Mouse (Mus musculus) CH12.LX (cell line): ENCODE data around the gene Col25a1. TPM values are rescaled to one million over a fixed set of nuclear protein-coding genes. Genes with fewer than 3 reads are reported as not detected.

Experiments used
- DNase-seq: peaks from one replicate; pipeline ENCODE4 v3.0.0-alpha.2; 2013; ENCODE audit errors: extremely low read depth
- H3K27ac ChIP-seq: 2 replicates; pipeline ENCODE4 v1.5.1; 2012; ENCODE audit warnings: low read depth, mild to moderate bottlenecking, control low read depth, moderate library complexity; ENCODE audit not compliant: insufficient read depth
- H3K27me3 ChIP-seq: replicated peaks from 2 replicates; pipeline ENCODE3; 2012; ENCODE audit warnings: inconsistent platforms
- H3K36me3 ChIP-seq, 2 experiments: replicated peaks in 1 of 2; 2 replicates each; pipeline versions ENCODE3 to v1.6.1; 2012; ENCODE audit warnings: inconsistent platforms in 1 of 2, low read length in 1 of 2, mild to moderate bottlenecking in 1 of 2, mixed read lengths in 1 of 2, moderate library complexity in 1 of 2; ENCODE audit not compliant: control insufficient read depth in 1 of 2, insufficient read depth in 1 of 2
- H3K4me1 ChIP-seq, 2 experiments: 2 replicates each; pipeline ENCODE4 v1.6.1; 2012; ENCODE audit warnings: inconsistent platforms in 1 of 2, moderate library complexity in 1 of 2; ENCODE audit not compliant: insufficient read depth in 2 of 2, control insufficient read depth in 1 of 2
- H3K4me2 ChIP-seq: 2 replicates; pipeline ENCODE4 v1.6.1; 2012; ENCODE audit warnings: low read depth, mild to moderate bottlenecking, control low read depth; ENCODE audit not compliant: poor library complexity, insufficient read depth, severe bottlenecking
- H3K4me3 ChIP-seq, 3 experiments: fragments of 150-350 bp in 1 of 3; sonication (generic) in 1 of 3; replicated peaks in 1 of 3; 2 replicates each; pipeline versions ENCODE3 to v1.5.1; 2011 to 2012; ENCODE audit warnings: low read depth in 2 of 3, low read length in 2 of 3, mild to moderate bottlenecking in 2 of 3, moderate library complexity in 2 of 3, control low read depth in 1 of 3, improper control_type of control experiment in 1 of 3, inconsistent platforms in 1 of 3, mixed read lengths in 1 of 3; ENCODE audit not compliant: poor library complexity in 1 of 3
- H3K79me2 ChIP-seq: replicated peaks from 2 replicates; pipeline ENCODE4 v1.6.1; 2012; ENCODE audit warnings: mild to moderate bottlenecking, moderate library complexity; ENCODE audit not compliant: control insufficient read depth, poor library complexity, insufficient read depth, severe bottlenecking; ENCODE audit errors: extremely low read depth
- H3K9ac ChIP-seq: 2 replicates; pipeline ENCODE4 v1.6.1; 2012; ENCODE audit warnings: low read depth, mild to moderate bottlenecking, control low read depth, moderate library complexity; ENCODE audit not compliant: insufficient read depth
- H3K9me3 ChIP-seq: replicated peaks from 2 replicates; pipeline ENCODE3; 2012; ENCODE audit warnings: low read length, inconsistent platforms, mixed read lengths
- BHLHE40 ChIP-seq: IDR thresholded peaks from 2 replicates; pipeline ENCODE4 v1.6.1; 2011; ENCODE audit warnings: mild to moderate bottlenecking, low read depth, low read length, improper control_type of control experiment
- CHD1 ChIP-seq: IDR thresholded peaks from 2 replicates; pipeline ENCODE4 v1.6.1; 2012; ENCODE audit warnings: low read depth, low read length, improper control_type of control experiment, inconsistent platforms
- CHD2 ChIP-seq: IDR thresholded peaks from 2 replicates; pipeline ENCODE4 v1.6.1; 2011; ENCODE audit warnings: low read length, improper control_type of control experiment
- GABPA ChIP-seq: IDR thresholded peaks from 2 replicates; pipeline ENCODE4 v1.6.1; 2012; ENCODE audit warnings: low read depth, low read length, improper control_type of control experiment, inconsistent platforms; ENCODE audit not compliant: insufficient replicate concordance
- MAFK ChIP-seq: IDR thresholded peaks from 2 replicates; pipeline ENCODE4 v1.6.1; 2011; ENCODE audit warnings: low read length, improper control_type of control experiment; ENCODE audit not compliant: insufficient replicate concordance
- MAX ChIP-seq: IDR thresholded peaks from 2 replicates; pipeline ENCODE4 v1.6.1; 2011; ENCODE audit warnings: low read length, improper control_type of control experiment
- MAZ ChIP-seq: IDR thresholded peaks from 2 replicates; pipeline ENCODE4 v1.6.1; 2012; ENCODE audit warnings: low read depth, mild to moderate bottlenecking, inconsistent platforms, low read length, improper control_type of control experiment, moderate library complexity
- MYC ChIP-seq: IDR thresholded peaks from 2 replicates; pipeline ENCODE4 v1.6.1; 2011; ENCODE audit warnings: low read depth, mild to moderate bottlenecking, improper control_type of control experiment, low read length
- NELFE ChIP-seq: IDR thresholded peaks from 2 replicates; pipeline ENCODE4 v1.6.1; 2011; ENCODE audit warnings: low read depth, low read length, improper control_type of control experiment
- NRF1 ChIP-seq: IDR thresholded peaks from 2 replicates; pipeline ENCODE4 v1.6.1; 2014; ENCODE audit warnings: low read depth, mild to moderate bottlenecking, inconsistent platforms, low read length, improper control_type of control experiment, moderate library complexity
- POLR2A ChIP-seq: IDR thresholded peaks from 2 replicates; pipeline ENCODE4 v1.6.1; 2011; ENCODE audit warnings: low read depth, mild to moderate bottlenecking, improper control_type of control experiment, low read length
- RAD21 ChIP-seq: IDR thresholded peaks from 2 replicates; pipeline ENCODE4 v1.6.1; 2011; ENCODE audit warnings: low read depth, mild to moderate bottlenecking, low read length, improper control_type of control experiment, moderate library complexity
- RCOR1 ChIP-seq: conservative IDR thresholded peaks from 2 replicates; pipeline ENCODE4 v1.6.1; 2012; ENCODE audit warnings: low read depth, mild to moderate bottlenecking, inconsistent platforms, low read length, improper control_type of control experiment
- SIN3A ChIP-seq: IDR thresholded peaks from 2 replicates; pipeline ENCODE4 v1.6.1; 2012; ENCODE audit warnings: low read length, improper control_type of control experiment, inconsistent platforms
- UBTF ChIP-seq: IDR thresholded peaks from 2 replicates; pipeline ENCODE4 v1.6.1; 2012; ENCODE audit warnings: low read depth, mild to moderate bottlenecking, inconsistent platforms, low read length, improper control_type of control experiment, moderate library complexity
- ZC3H11A ChIP-seq: IDR thresholded peaks from 2 replicates; pipeline ENCODE4 v1.6.1; 2012; ENCODE audit warnings: low read depth, mild to moderate bottlenecking, inconsistent platforms, low read length, improper control_type of control experiment
- ZKSCAN1 ChIP-seq: IDR thresholded peaks from 2 replicates; pipeline ENCODE4 v1.6.1; 2012; ENCODE audit warnings: low read depth, inconsistent platforms, low read length, improper control_type of control experiment, borderline replicate concordance
- ZMIZ1 ChIP-seq: IDR thresholded peaks from 2 replicates; pipeline ENCODE4 v1.6.1; 2012; ENCODE audit warnings: low read depth, mild to moderate bottlenecking, inconsistent platforms, low read length, improper control_type of control experiment
- dilution Hi-C: fragments of 300-500 bp; cut with MboI; formaldehyde crosslinking; loops from 2 replicates; pipeline ENCODE4 v1.14.3; 2020; ENCODE audit warnings: low sequenced_read_pairs; ENCODE audit not compliant: extremely low pct_unique_long_range_greater_than_20kb, extremely low pct_ligation_motif_present
- in situ Hi-C: fragments of 300-500 bp; cut with MboI; formaldehyde crosslinking; loops from 3 replicates; pipeline ENCODE4 v1.14.3; 2019; ENCODE audit warnings: low sequenced_read_pairs, low pct_ligation_motif_present, low pct_unique_long_range_greater_than_20kb, mixed read lengths
- polyA plus RNA-seq: library from polyadenylated mRNA; unstranded; fragments of >175 nt; gene quantifications from 2 replicates; pipeline ENCODE4 v1.2.1, GENCODE M21; 2012; ENCODE audit warnings: low read depth; ENCODE audit not compliant: insufficient read length
- total RNA-seq, 2 experiments: library from RNA; depleted of rRNA; stranded (reverse); fragments of 300-350 nt in 1 of 2; fragments of >200 nt in 1 of 2; gene quantifications; 2 replicates each; pipeline ENCODE4 v1.2.3; 2012 to 2014

Gene Col25a1
- total and polyA plus RNA-seq, 3 experiments, result not detected

- no peaks in the 10 kb centered on the region for H3K36me3 ChIP-seq
- H3K79me2 ChIP-seq, result no peaks in the 10 kb centered on the region
- in situ Hi-C loops (loop anchor here (25.0 kb wide), 1 partner anchor 497 kb away; no protein-coding TSS in a partner anchor), dilution Hi-C loops (no loop called here)
- no peak for DNase-seq
- no peaks in the 10 kb centered on the region for H3K27me3 ChIP-seq
- peaks cover 0 to 8% of the 10 kb centered on the region in 2 experiments; a peak in 2 of 4 replicates for H3K4me1 ChIP-seq
- H3K4me2 ChIP-seq, result no peak overlapping the region
- no peak for TF ChIP-seq GABPA
- no peak for TF ChIP-seq SIN3A
- no peak for TF ChIP-seq NRF1
- TF ChIP-seq RAD21, result no peak
- no peak for TF ChIP-seq POLR2A
- no peak for TF ChIP-seq MYC
- TF ChIP-seq CHD1, result no peak
- no peak for TF ChIP-seq MAX
- no peak for TF ChIP-seq NELFE
- TF ChIP-seq CHD2, result no peak
- TF ChIP-seq BHLHE40, result no peak
- TF ChIP-seq RCOR1, result no peak
- TF ChIP-seq ZMIZ1, result no peak
- no peak for TF ChIP-seq ZC3H11A
- TF ChIP-seq ZKSCAN1, result no peak
- TF ChIP-seq MAZ, result no peak
- H3K4me3 ChIP-seq, result no peak overlapping the region
- H3K27ac ChIP-seq, result no peak overlapping the region
- no peak overlapping the region for H3K9ac ChIP-seq
- H3K9me3 ChIP-seq, result no peaks in the 10 kb centered on the region
Measured at GRCm38 (mm10) chr3:130090460-130090859, 40.8 kb upstream of the Col25a1 start.

- H3K4me2 ChIP-seq, result no peak overlapping the region
- in situ Hi-C loops, result loop anchor here (25.0 kb wide), 1 partner anchor 493 kb away; no protein-coding TSS in a partner anchor
Measured at GRCm38 (mm10) chr3:130094125-130094704, 37.1 kb upstream of the Col25a1 start.

More at GRCm38 (mm10) chr3:130094125-130094704, 37.1 kb upstream of the Col25a1 start:
- H3K4me3 ChIP-seq, result no peak overlapping the region
- H3K79me2 ChIP-seq, result no peaks in the 10 kb centered on the region
- H3K36me3 ChIP-seq, result no peaks in the 10 kb centered on the region
- H3K4me1 ChIP-seq, result peaks cover 0 to 8% of the 10 kb centered on the region in 2 experiments; a peak in 2 of 4 replicates
- H3K27ac ChIP-seq, result no peak overlapping the region
- dilution Hi-C loops, result no loop called here
- H3K9me3 ChIP-seq, result no peaks in the 10 kb centered on the region
- no peak for DNase-seq
- no peak overlapping the region for H3K9ac ChIP-seq
- H3K27me3 ChIP-seq, result no peaks in the 10 kb centered on the region
- TF ChIP-seq UBTF, result no peak
- TF ChIP-seq MAFK, result peak; percentile 68; the same call in 1 of the 2 replicates
